Mouse (Mus musculus): ENCODE measurements around the gene Arl13b.

DNA sequence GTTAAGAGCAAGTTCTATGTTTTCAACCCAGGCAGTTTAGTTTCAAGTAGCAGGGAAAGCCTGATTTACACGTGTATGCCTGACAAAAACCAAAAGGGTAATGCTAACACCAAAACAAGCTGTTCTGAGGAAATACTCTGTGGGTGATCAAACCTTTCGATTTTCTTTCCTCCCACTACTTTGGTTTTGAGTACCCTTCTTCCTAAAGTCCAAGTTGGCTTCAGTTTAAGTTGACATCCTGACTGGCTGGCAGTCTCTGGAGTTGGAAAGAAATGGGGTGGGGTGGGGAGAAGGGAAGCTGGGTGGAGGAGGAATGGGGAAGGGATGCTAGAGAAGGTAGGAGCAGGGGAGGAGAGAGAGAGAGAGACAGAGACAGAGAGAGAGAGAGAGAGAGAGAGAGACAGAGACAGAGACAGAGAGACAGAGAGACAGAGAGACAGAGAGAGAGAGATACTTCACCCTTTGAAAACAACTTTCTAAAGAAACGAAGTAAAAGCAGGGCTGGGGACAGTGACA is 6.8 kb upstream of the Arl13b start:
- TF ChIP-seq POLR2A (IDR thresholded peaks at IDR 0.05; ENCODE audit: borderline replicate concordance, control insufficient read depth, low read depth, low read length) (no peak), CTCF (IDR thresholded peaks at IDR 0.05; ENCODE audit: control insufficient read depth, insufficient read depth, low read length) (no peak)

Measured in bone marrow, adult 2 months (tissue).